Mouse (Mus musculus) adipocyte (in vitro differentiated cells): ENCODE measurements at regions not wholly inside any gene's neighbourhood (a gene's known extent, or its start where the extent isn't known, plus 50 kb on each side); places are given as distances from the start of the nearest gene placed in this dataset.
"Not testable (repeated sequence)": the region's sequence is repeated elsewhere in the genome, so short reads cannot be mapped to it uniquely, and the experiment has no call there.

Source experiments
- DNase-seq: peaks from one replicate; pipeline ENCODE4 v3.0.0-alpha.2; 2016; ENCODE audit warnings: low spot score

DNA sequence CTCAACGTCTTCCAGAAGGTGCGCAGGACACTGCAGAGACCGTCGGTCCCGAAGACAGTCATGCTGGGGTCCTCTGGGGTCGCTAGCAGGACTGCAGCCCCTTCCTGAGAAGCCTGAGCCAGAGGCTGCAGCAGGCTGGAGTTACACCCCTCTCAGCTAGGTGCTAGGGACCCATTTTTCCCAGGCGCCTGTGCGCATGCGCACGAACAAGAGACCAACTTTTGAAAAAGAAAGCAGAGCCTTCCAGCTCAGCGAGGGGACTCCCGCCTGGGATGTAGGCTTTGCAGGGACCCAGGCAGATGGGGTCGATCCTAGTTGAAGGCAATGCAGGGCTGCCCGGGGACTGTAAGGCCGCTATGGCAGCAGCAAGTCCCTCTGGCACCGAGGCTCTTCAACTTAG lies 104.7 kb upstream of the Atg7 start:
- not testable (repeated sequence) for DNase-seq

DNA sequence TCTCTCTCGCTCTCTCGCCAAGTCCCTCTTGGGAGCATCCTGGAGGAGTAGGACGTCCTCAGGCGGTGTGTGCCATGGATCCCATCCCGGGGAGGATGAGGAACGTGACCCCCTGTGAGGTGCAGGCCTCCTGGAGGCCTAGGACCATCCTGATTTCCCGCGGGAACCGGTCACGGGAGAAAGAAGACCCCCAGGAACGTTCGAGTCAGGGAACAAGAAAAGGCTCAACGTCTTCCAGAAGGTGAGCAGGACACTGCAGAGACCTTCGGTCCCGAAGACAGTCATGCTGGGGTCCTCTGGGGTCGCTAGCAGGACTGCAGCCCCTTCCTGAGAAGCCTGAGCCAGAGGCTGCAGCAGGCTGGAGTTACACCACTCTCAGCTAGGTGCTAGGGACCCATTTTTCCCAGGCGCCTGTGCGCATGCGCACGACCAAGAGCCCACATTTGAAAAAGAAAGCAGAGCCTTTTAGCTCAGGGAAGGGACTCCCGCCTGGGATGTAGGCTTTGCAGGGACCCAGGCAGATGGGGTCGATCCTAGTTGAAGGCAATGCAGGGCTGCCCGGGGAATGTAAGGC lies 92.7 kb upstream of the Atg7 start:
- not testable (repeated sequence) for DNase-seq

DNA sequence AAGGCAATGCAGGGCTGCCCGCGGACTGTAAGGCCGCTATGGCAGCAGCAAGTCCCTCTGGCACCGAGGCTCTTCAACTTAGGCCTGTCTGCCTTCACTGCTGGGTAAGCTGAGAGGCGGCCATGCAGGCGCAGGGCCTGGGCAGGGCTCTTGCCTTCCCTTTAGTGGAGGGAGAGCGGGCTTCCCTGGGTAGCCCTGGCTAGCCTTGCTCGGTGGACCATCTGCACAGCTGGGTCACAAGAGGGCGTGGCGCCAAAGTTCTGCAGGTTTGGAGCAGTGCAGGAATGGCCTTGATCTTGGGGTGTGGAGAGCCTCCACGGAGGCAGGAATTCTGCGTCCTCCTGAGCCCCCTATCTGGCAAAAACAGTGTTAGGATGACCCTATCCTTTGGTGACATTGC lies 89.8 kb upstream of the Atg7 start:
- DNase-seq: not testable (repeated sequence)

DNA sequence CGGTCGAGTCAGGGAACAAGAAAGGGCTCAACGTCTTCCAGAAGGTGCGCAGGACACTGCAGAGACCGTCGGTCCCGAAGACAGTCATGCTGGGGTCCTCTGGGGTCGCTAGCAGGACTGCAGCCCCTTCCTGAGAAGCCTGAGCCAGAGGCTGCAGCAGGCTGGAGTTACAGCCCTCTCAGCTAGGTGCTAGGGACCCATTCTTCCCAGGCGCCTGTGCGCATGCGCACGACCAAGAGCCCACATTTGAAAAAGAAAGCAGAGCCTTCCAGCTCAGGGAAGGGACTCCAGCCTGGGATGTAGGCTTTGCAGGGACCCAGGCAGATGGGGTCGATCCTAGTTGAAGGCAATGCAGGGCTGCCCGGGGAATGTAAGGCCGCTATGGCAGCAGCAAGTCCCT lies 87.7 kb upstream of the Atg7 start:
- DNase-seq: not testable (repeated sequence)

DNA sequence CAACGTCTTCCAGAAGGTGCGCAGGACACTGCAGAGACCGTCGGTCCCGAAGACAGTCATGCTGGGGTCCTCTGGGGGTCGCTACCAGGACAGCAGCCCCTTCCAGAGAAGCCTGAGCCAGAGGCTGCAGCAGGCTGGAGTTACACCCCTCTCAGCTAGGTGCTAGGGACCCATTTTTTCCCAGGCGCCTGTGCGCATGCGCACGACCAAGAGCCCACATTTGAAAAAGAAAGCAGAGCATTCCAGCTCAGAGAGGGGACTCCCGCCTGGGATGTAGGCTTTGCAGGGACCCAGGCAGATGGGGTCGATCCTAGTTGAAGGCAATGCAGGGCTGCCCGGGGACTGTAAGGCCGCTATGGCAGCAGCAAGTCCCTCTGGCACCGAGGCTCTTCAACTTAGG lies 65.6 kb upstream of the Atg7 start:
- DNase-seq: peak; percentile 0
